Mouse (Mus musculus): ENCODE measurements around the gene Iqch. TPM values are rescaled to one million over a fixed set of nuclear protein-coding genes. Genes with fewer than 3 reads are reported as not detected.

Gene Iqch
- polyA plus RNA-seq, 1 experiment: not detected

DNA sequence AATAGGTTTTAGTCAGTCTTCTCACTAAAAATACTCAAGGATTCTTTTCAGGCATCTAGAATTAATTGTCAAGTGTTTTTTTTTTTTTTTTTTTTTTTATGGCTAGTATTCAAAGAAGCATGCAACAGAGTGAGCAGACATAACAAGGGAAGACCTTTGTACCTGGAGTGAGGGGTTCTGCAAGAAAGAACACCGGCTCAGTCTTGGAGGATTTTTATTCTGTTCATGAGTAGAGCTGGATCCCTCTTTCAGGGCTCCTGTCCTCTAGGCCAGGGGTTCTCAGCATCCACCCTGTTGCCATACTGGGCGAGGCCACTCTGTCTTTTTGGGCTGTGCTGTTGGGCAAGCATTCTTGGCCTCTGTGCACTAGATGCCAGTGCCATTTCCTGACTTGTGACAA, 7.5 kb upstream of the Iqch start:
- no peak overlapping the region for H3K27ac ChIP-seq (ENCODE audit: insufficient read depth, low read length)
- H3K4me3 ChIP-seq (replicated peaks; ENCODE audit: insufficient read depth, low read depth, low read length): no peak overlapping the region
- WGBS: 95% methylated on average over 2 of the region's 2 CpGs
- peaks cover 40% of the 10 kb centered on the region for H3K4me1 ChIP-seq (ENCODE audit: control insufficient read depth, insufficient read depth, low read length)
- DNase-seq: no peak
- no peaks in the 10 kb centered on the region for H3K27me3 ChIP-seq (ENCODE audit: control insufficient read depth, insufficient read depth, low read length)
- TF ChIP-seq CTCF (IDR thresholded peaks at IDR 0.05; ENCODE audit: borderline replicate concordance, insufficient read depth, low read depth, low read length) (no peak), POLR2A (IDR thresholded peaks at IDR 0.05; ENCODE audit: borderline replicate concordance, insufficient read depth, low read length) (no peak)

DNA sequence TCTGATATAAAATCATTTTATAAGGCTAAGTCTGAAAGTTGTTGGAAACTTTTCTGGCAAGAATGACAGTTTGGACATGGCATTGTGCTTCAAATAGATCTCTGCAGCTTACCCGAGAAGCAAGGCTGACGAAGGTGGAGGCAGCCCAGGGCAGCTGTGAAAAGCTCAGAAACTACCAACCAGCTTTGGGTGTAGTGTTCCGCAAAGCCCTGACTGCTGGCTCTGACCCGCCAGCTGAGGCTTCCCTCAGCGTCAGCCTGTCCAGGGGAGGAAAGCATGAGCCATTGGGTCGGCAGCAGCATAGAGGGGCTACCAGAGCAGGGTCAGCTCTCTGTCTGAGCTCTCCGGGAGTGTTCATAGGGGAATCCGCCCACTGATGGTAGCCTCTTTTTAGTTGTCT, 7.0 kb upstream of the Iqch start:
- WGBS: 83% methylated on average over 8 of the region's 8 CpGs
- TF ChIP-seq CTCF (IDR thresholded peaks at IDR 0.05; ENCODE audit: borderline replicate concordance, insufficient read depth, low read depth, low read length) (no peak), POLR2A (IDR thresholded peaks at IDR 0.05; ENCODE audit: borderline replicate concordance, insufficient read depth, low read length) (no peak)
- H3K27ac ChIP-seq (ENCODE audit: insufficient read depth, low read length): no peak overlapping the region
- DNase-seq: no peak
- H3K27me3 ChIP-seq (ENCODE audit: control insufficient read depth, insufficient read depth, low read length): no peaks in the 10 kb centered on the region
- peaks cover 37% of the 10 kb centered on the region for H3K4me1 ChIP-seq (ENCODE audit: control insufficient read depth, insufficient read depth, low read length)
- no peak overlapping the region for H3K4me3 ChIP-seq (replicated peaks; ENCODE audit: insufficient read depth, low read depth, low read length)

DNA sequence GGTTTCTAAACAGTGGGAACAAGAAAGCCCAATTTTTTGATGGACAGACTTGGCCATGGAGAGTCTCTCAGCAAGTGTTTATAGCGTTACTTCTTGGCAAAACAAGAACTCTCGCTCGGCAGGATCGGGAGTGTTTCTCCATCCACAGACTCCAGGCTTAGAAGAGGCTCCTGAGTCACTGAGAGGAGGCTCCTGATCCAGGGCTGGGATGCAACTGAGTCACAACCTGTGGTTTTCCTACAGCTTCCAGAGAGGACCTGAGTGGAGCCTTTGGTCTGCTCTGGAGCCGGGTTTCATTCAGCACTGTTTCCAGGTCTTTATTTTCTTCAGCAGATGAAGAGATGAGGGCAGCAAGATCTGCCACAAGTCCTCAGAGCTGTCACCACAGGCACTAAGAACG, 5.7 kb upstream of the Iqch start:
- DNase-seq: no peak
- whole genome bisulfite sequencing: 40% methylated on average over 6 of the region's 6 CpGs
- H3K27me3 ChIP-seq (ENCODE audit: control insufficient read depth, insufficient read depth, low read length): no peaks in the 10 kb centered on the region
- H3K27ac ChIP-seq (ENCODE audit: insufficient read depth, low read length): no peak overlapping the region
- H3K4me3 ChIP-seq (replicated peaks; ENCODE audit: insufficient read depth, low read depth, low read length): no peak overlapping the region
- TF ChIP-seq CTCF (IDR thresholded peaks at IDR 0.05; ENCODE audit: borderline replicate concordance, insufficient read depth, low read depth, low read length) (no peak), POLR2A (IDR thresholded peaks at IDR 0.05; ENCODE audit: borderline replicate concordance, insufficient read depth, low read length) (no peak)
- H3K4me1 ChIP-seq (ENCODE audit: control insufficient read depth, insufficient read depth, low read length): peaks cover 27% of the 10 kb centered on the region

GRCm38 (mm10) chr9:63606594-63606993, 4.3 kb upstream of the Iqch start:
- H3K4me1 ChIP-seq (ENCODE audit: control insufficient read depth, insufficient read depth, low read length): peaks cover 12% of the 10 kb centered on the region
- TF ChIP-seq CTCF (IDR thresholded peaks at IDR 0.05; ENCODE audit: borderline replicate concordance, insufficient read depth, low read depth, low read length) (no peak), POLR2A (IDR thresholded peaks at IDR 0.05; ENCODE audit: borderline replicate concordance, insufficient read depth, low read length) (no peak)
- H3K4me3 ChIP-seq (replicated peaks; ENCODE audit: insufficient read depth, low read depth, low read length): no peak overlapping the region
- H3K27ac ChIP-seq (ENCODE audit: insufficient read depth, low read length): no peak overlapping the region
- WGBS: 69% methylated on average over 2 of the region's 2 CpGs
- DNase-seq: no peak
- H3K27me3 ChIP-seq (ENCODE audit: control insufficient read depth, insufficient read depth, low read length): no peaks in the 10 kb centered on the region

DNA sequence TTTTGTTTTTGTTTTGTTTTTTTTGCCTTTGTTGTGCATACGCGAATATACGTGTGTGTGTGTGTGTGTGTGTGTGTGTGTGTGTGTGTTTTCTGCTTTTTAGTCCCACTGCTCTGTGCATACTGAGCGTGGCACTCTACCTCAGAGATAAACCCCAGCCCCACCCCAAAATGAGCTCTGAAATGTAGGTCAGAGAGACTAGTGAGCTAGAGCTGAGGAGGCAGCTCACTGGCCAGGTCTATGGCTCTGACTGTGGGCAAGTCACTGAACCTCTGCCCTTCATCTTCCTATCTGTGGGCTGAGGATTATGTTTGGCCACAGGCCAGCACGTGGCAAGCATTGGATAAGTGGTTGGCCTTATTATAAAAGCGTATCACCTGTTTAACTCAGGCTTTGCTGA, 1.6 kb upstream of the Iqch start:
- peak overlapping the region; percentile 38 for H3K4me3 ChIP-seq (replicated peaks; ENCODE audit: insufficient read depth, low read depth, low read length)
- TF ChIP-seq CTCF (IDR thresholded peaks at IDR 0.05; ENCODE audit: borderline replicate concordance, insufficient read depth, low read depth, low read length): no peak
- no peak overlapping the region for H3K27ac ChIP-seq (ENCODE audit: insufficient read depth, low read length)
- peak; percentile 44 to 48 for DNase-seq
- WGBS: 40% methylated on average over 6 of the region's 6 CpGs
- no peaks in the 10 kb centered on the region for H3K27me3 ChIP-seq (ENCODE audit: control insufficient read depth, insufficient read depth, low read length)
- H3K4me1 ChIP-seq (ENCODE audit: control insufficient read depth, insufficient read depth, low read length): peaks cover 3% of the 10 kb centered on the region; the same call in 1 of the 2 replicates

- Histone ChIP-seq H3K27ac (ENCODE audit: insufficient read depth, low read length) (no peak overlapping the region), H3K4me1 (ENCODE audit: control insufficient read depth, insufficient read depth, low read length) (no peaks in the 10 kb centered on the region), H3K27me3 (ENCODE audit: control insufficient read depth, insufficient read depth, low read length) (no peaks in the 10 kb centered on the region), H3K4me3 (replicated peaks; ENCODE audit: insufficient read depth, low read depth, low read length) (no peak overlapping the region)
- TF ChIP-seq CTCF (IDR thresholded peaks at IDR 0.05; ENCODE audit: borderline replicate concordance, insufficient read depth, low read depth, low read length) (no peak), POLR2A (IDR thresholded peaks at IDR 0.05; ENCODE audit: borderline replicate concordance, insufficient read depth, low read length) (no peak)
- 62% methylated on average over 9 of the region's 9 CpGs for WGBS
- no peak for DNase-seq
These were observed 5.6 kb downstream of the Iqch start for GRCm38 (mm10) chr9:63596660-63597059.

DNA sequence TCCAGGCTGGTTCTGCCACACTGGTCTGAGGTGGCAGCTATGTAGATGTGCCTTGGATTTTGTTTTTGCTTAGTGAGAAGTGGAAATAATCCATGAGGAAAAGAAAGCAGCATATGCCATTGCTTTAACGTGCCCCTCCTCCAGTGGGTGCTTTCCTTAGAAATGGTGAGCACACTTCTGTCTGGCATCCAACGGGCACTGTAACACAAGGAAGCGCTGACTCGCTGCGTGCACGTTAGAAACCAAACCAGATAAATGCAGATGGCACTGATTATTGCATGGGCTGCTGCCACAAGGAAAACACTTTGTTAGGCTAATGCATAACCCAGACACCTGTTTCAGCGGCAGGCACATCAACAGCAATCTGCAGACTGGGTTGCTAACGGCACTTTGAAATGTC, 6.6 kb downstream of the Iqch start:
- Histone ChIP-seq H3K27me3 (ENCODE audit: control insufficient read depth, insufficient read depth, low read length) (no peaks in the 10 kb centered on the region), H3K27ac (ENCODE audit: insufficient read depth, low read length) (no peak overlapping the region), H3K4me1 (ENCODE audit: control insufficient read depth, insufficient read depth, low read length) (no peaks in the 10 kb centered on the region), H3K4me3 (replicated peaks; ENCODE audit: insufficient read depth, low read depth, low read length) (no peak overlapping the region)
- TF ChIP-seq POLR2A (IDR thresholded peaks at IDR 0.05; ENCODE audit: borderline replicate concordance, insufficient read depth, low read length): no peak
- TF ChIP-seq CTCF (IDR thresholded peaks at IDR 0.05; ENCODE audit: borderline replicate concordance, insufficient read depth, low read depth, low read length): no peak
- DNase-seq: no peak
- WGBS: 73% methylated on average over 8 of the region's 8 CpGs

- 95% methylated on average over 1 of the region's 1 CpGs for WGBS
- Histone ChIP-seq H3K27me3 (ENCODE audit: control insufficient read depth, insufficient read depth, low read length) (no peaks in the 10 kb centered on the region), H3K4me3 (replicated peaks; ENCODE audit: insufficient read depth, low read depth, low read length) (no peak overlapping the region), H3K27ac (ENCODE audit: insufficient read depth, low read length) (no peak overlapping the region), H3K4me1 (ENCODE audit: control insufficient read depth, insufficient read depth, low read length) (no peaks in the 10 kb centered on the region)
- no peak for DNase-seq
- TF ChIP-seq POLR2A (IDR thresholded peaks at IDR 0.05; ENCODE audit: borderline replicate concordance, insufficient read depth, low read length) (no peak), CTCF (IDR thresholded peaks at IDR 0.05; ENCODE audit: borderline replicate concordance, insufficient read depth, low read depth, low read length) (no peak)
These were observed 7.3 kb downstream of the Iqch start for GRCm38 (mm10) chr9:63595032-63595431.
